Mouse (Mus musculus) midbrain, embryonic 10.5 days (tissue): ENCODE results near the gene Calr3. TPM values are rescaled to one million over a fixed set of nuclear protein-coding genes. Genes with fewer than 3 reads are reported as not detected.

ENCODE experiments used
- DNase-seq: peaks from one replicate; pipeline ENCODE4 v3.0.0-alpha.2; 2017; ENCODE audit warnings: low spot score
- H3K27ac ChIP-seq: fragments of 300-500 bp; sonication (generic); replicated peaks from 2 replicates; pipeline ENCODE4 v1.5.1; 2016; ENCODE audit warnings: mild to moderate bottlenecking
- H3K27me3 ChIP-seq: fragments of 300-500 bp; sonication (generic); 2 replicates; pipeline ENCODE4 v1.6.1; 2016; ENCODE audit warnings: low read depth, mild to moderate bottlenecking; ENCODE audit not compliant: poor library complexity, severe bottlenecking
- H3K36me3 ChIP-seq: fragments of 300-500 bp; sonication (generic); 2 replicates; pipeline ENCODE4 v1.6.1; 2016; ENCODE audit warnings: mild to moderate bottlenecking, moderate library complexity
- H3K4me1 ChIP-seq: fragments of 300-500 bp; sonication (generic); 2 replicates; pipeline ENCODE4 v1.6.1; 2016
- H3K4me3 ChIP-seq: fragments of 300-500 bp; sonication (generic); 2 replicates; pipeline ENCODE4 v1.5.1; 2016; ENCODE audit warnings: mild to moderate bottlenecking, moderate library complexity
- H3K9me3 ChIP-seq: fragments of 300-500 bp; sonication (generic); replicated peaks from 2 replicates; pipeline ENCODE4 v1.6.1; 2016; ENCODE audit warnings: mild to moderate bottlenecking
- WGBS: fragments of 180-500 bp; shearing (Covaris S2); methylation state at CpG from one replicate; pipeline ENCODE4 v1.1.7; 2016; 5-methylcytosine and 5-hydroxymethylcytosine counted together
- polyA plus RNA-seq: library from polyadenylated mRNA; unstranded; fragments of >200 nt; fragmentation: Nextera tagmentation; extraction: Ambion mirVana; gene quantifications from 2 replicates; pipeline ENCODE4 v1.2.1, GENCODE M21; 2016

Gene Calr3
- polyA plus RNA-seq, 1 experiment from 2014 or later, result 2.1 TPM

- Histone ChIP-seq H3K4me3 (no peak overlapping the region), H3K4me1 (no peaks in the 10 kb centered on the region), H3K27me3 (no peaks in the 10 kb centered on the region), H3K36me3 (peaks cover 100% of the 10 kb centered on the region), H3K9me3 (no peaks in the 10 kb centered on the region), H3K27ac (no peak overlapping the region)
- DNase-seq, result no peak
- 97% methylated on average over 10 of the region's 10 CpGs for WGBS
Observed at GRCm38 (mm10) chr8:72464211-72464610, 20.5 kb upstream of the Calr3 start.

GRCm38 (mm10) chr8:72459881-72460533, 16.3 kb upstream of the Calr3 start:
- WGBS, result 90% methylated on average over 4 of the region's 4 CpGs
- H3K27ac ChIP-seq, result no peak overlapping the region
- no peak overlapping the region for H3K4me3 ChIP-seq
- no peaks in the 10 kb centered on the region for H3K9me3 ChIP-seq
- H3K27me3 ChIP-seq, result no peaks in the 10 kb centered on the region
- no peaks in the 10 kb centered on the region for H3K4me1 ChIP-seq
- no peak for DNase-seq
- H3K36me3 ChIP-seq, result peaks cover 87% of the 10 kb centered on the region

GRCm38 (mm10) chr8:72458457-72458856, 14.8 kb upstream of the Calr3 start:
- no peak for DNase-seq
- Histone ChIP-seq H3K9me3 (no peaks in the 10 kb centered on the region; the same call in 1 of the 2 replicates), H3K4me3 (no peak overlapping the region), H3K4me1 (no peaks in the 10 kb centered on the region), H3K36me3 (peaks cover 87% of the 10 kb centered on the region), H3K27me3 (no peaks in the 10 kb centered on the region), H3K27ac (no peak overlapping the region)
- WGBS, result 92% methylated on average over 6 of the region's 6 CpGs

- Histone ChIP-seq H3K4me3 (no peak overlapping the region), H3K27me3 (no peaks in the 10 kb centered on the region), H3K4me1 (no peaks in the 10 kb centered on the region), H3K27ac (no peak overlapping the region), H3K36me3 (peaks cover 87% of the 10 kb centered on the region), H3K9me3 (no peaks in the 10 kb centered on the region; the same call in 1 of the 2 replicates)
- no peak for DNase-seq
- WGBS, result 89% methylated on average over 3 of the region's 3 CpGs
Observed at GRCm38 (mm10) chr8:72457806-72458205, 14.1 kb upstream of the Calr3 start.

GRCm38 (mm10) chr8:72455317-72455716, 11.6 kb upstream of the Calr3 start:
- Histone ChIP-seq H3K27me3 (no peaks in the 10 kb centered on the region), H3K9me3 (no peaks in the 10 kb centered on the region; the same call in 1 of the 2 replicates), H3K4me1 (no peaks in the 10 kb centered on the region), H3K27ac (no peak overlapping the region), H3K36me3 (peaks cover 85% of the 10 kb centered on the region), H3K4me3 (no peak overlapping the region)
- DNase-seq, result no peak
- WGBS, result 87% methylated on average over 4 of the region's 4 CpGs

GRCm38 (mm10) chr8:72453904-72454303, 10.2 kb upstream of the Calr3 start:
- 93% methylated on average over 2 of the region's 2 CpGs for WGBS
- no peak overlapping the region for H3K27ac ChIP-seq

GRCm38 (mm10) chr8:72451516-72451915, 7.8 kb upstream of the Calr3 start:
- Histone ChIP-seq H3K9me3 (no peaks in the 10 kb centered on the region; the same call in 1 of the 2 replicates), H3K4me1 (no peaks in the 10 kb centered on the region), H3K27ac (no peak overlapping the region), H3K4me3 (no peak overlapping the region), H3K36me3 (peaks cover 86% of the 10 kb centered on the region), H3K27me3 (no peaks in the 10 kb centered on the region)
- DNase-seq, result no peak
- WGBS, result 92% methylated on average over 8 of the region's 8 CpGs

More at GRCm38 (mm10) chr8:72453904-72454303, 10.2 kb upstream of the Calr3 start:
- no peak for DNase-seq
- peaks cover 85% of the 10 kb centered on the region for H3K36me3 ChIP-seq
- no peaks in the 10 kb centered on the region for H3K4me1 ChIP-seq
- no peaks in the 10 kb centered on the region; the same call in 1 of the 2 replicates for H3K9me3 ChIP-seq
- no peak overlapping the region for H3K4me3 ChIP-seq
- no peaks in the 10 kb centered on the region for H3K27me3 ChIP-seq

- 92% methylated on average over 6 of the region's 6 CpGs for WGBS
- DNase-seq, result no peak
- Histone ChIP-seq H3K4me3 (no peak overlapping the region), H3K36me3 (peaks cover 30% of the 10 kb centered on the region), H3K4me1 (peaks cover 10% of the 10 kb centered on the region), H3K27me3 (no peaks in the 10 kb centered on the region), H3K9me3 (no peaks in the 10 kb centered on the region), H3K27ac (no peak overlapping the region)
Observed at GRCm38 (mm10) chr8:72445071-72445470, 1.4 kb upstream of the Calr3 start.

- peaks cover 19% of the 10 kb centered on the region for H3K36me3 ChIP-seq
- DNase-seq, result no peak
- WGBS, result 46% methylated on average over 6 of the region's 6 CpGs
- peak overlapping the region; percentile 58 for H3K4me3 ChIP-seq
- H3K27me3 ChIP-seq, result no peaks in the 10 kb centered on the region
- peak overlapping the region; percentile 90 for H3K27ac ChIP-seq
- H3K9me3 ChIP-seq, result no peaks in the 10 kb centered on the region
- peaks cover 10% of the 10 kb centered on the region for H3K4me1 ChIP-seq
Observed at GRCm38 (mm10) chr8:72443994-72444350, 302 bp upstream of the Calr3 start.

- Histone ChIP-seq H3K36me3 (no peaks in the 10 kb centered on the region), H3K9me3 (no peaks in the 10 kb centered on the region), H3K27ac (no peak overlapping the region), H3K4me3 (no peak overlapping the region), H3K27me3 (no peaks in the 10 kb centered on the region), H3K4me1 (peaks cover 4% of the 10 kb centered on the region)
- WGBS, result 74% methylated on average over 8 of the region's 8 CpGs
- DNase-seq, result no peak
Observed at GRCm38 (mm10) chr8:72438248-72439015, 5.2 kb downstream of the Calr3 start.

- H3K4me1 ChIP-seq, result no peaks in the 10 kb centered on the region
- no peak overlapping the region for H3K4me3 ChIP-seq
- H3K36me3 ChIP-seq, result no peaks in the 10 kb centered on the region
- 65% methylated on average over 2 of the region's 2 CpGs for WGBS
- no peak for DNase-seq
- H3K27ac ChIP-seq, result no peak overlapping the region
- H3K9me3 ChIP-seq, result no peaks in the 10 kb centered on the region
- no peaks in the 10 kb centered on the region for H3K27me3 ChIP-seq
Observed at GRCm38 (mm10) chr8:72434952-72435351, 8.7 kb downstream of the Calr3 start.

GRCm38 (mm10) chr8:72429676-72430075, 14.0 kb downstream of the Calr3 start:
- no peak overlapping the region for H3K27ac ChIP-seq

GRCm38 (mm10) chr8:72422926-72423325, 20.7 kb downstream of the Calr3 start:
- Histone ChIP-seq H3K9me3 (no peaks in the 10 kb centered on the region), H3K36me3 (peaks cover 15% of the 10 kb centered on the region), H3K4me3 (no peak overlapping the region), H3K4me1 (peaks cover 33% of the 10 kb centered on the region), H3K27ac (no peak overlapping the region), H3K27me3 (no peaks in the 10 kb centered on the region)
- WGBS, result 77% methylated on average over 1 of the region's 1 CpGs
- DNase-seq, result no peak

More at GRCm38 (mm10) chr8:72429676-72430075, 14.0 kb downstream of the Calr3 start:
- H3K27me3 ChIP-seq, result no peaks in the 10 kb centered on the region
- no peak overlapping the region for H3K4me3 ChIP-seq
- DNase-seq, result no peak
- H3K9me3 ChIP-seq, result no peaks in the 10 kb centered on the region
- WGBS, result 55% methylated on average over 13 of the region's 13 CpGs
- no peaks in the 10 kb centered on the region for H3K4me1 ChIP-seq
- no peaks in the 10 kb centered on the region for H3K36me3 ChIP-seq
